ENCODE assay signal across 24 mouse cellular contexts in the genomic region with DNA sequence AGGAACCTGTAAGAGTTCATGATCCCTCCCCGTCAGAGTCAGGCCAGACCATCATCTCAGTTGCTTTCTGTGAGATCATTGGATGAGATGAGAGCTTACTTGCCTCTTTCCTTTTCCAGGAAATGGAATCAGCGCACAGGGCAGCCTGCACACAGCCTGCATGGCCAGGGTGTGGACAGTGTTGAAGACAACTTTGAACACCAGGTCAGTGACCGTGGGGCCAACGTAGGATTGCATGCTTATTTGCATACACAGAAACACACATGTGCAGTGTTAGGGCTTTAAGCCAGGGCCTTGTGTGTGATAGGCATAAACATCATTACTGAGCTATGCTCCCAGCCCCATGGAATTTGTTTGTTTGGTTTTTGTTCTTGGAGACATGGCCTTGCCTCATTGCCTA. TPM values are rescaled to one million over a fixed set of nuclear protein-coding genes. Genes with fewer than 3 reads are reported as not detected.
DNase-seq lines count a peak whose midpoint lies in the region; ATAC-seq and TF ChIP-seq lines count a peak whose summit lies in the region.
"Had no signal": no experiment of that assay in that cellular context is flagged by ENCODE, and none has a peak within 500 bp of the region (broad histone marks: within the 10 kb centered on the region; RNA-seq: fewer than 3 reads in every experiment).

No protein-coding gene starts in this region.

- peaks cover 32% of the 10 kb centered on the region for H3K36me3 ChIP-seq in kidney, postnatal 0 days (ENCODE audit: insufficient read depth, low read length)
- peaks cover 44% of the 10 kb centered on the region for H3K36me3 ChIP-seq in liver, postnatal 0 days (replicated peaks; ENCODE audit: insufficient read depth, low read length)
- H3K36me3 ChIP-seq in stomach, postnatal 0 days (ENCODE audit: control insufficient read depth, insufficient read depth, low read length) = peaks cover 25% of the 10 kb centered on the region

- TF ChIP-seq EP300 in liver, postnatal 0 days (IDR thresholded peaks at IDR 0.05; ENCODE audit: low read depth) = no peak
- TF ChIP-seq EP300 in stomach, postnatal 0 days (optimal IDR thresholded peaks at IDR 0.05) = no peak

- no peak for TF ChIP-seq CTCF in kidney, postnatal 0 days (IDR thresholded peaks at IDR 0.05; ENCODE audit: low read depth)
- no peak for TF ChIP-seq CTCF in liver, postnatal 0 days (IDR thresholded peaks at IDR 0.05; ENCODE audit: low read depth)
- no peak for TF ChIP-seq CTCF in stomach, postnatal 0 days (IDR thresholded peaks at IDR 0.05; ENCODE audit: low read depth)

- no peak overlapping the region for H3K9ac ChIP-seq in kidney, postnatal 0 days (ENCODE audit: low read depth, low read length)
- H3K9ac ChIP-seq in liver, postnatal 0 days (replicated peaks) = no peak overlapping the region
- no peak overlapping the region for H3K9ac ChIP-seq in stomach, postnatal 0 days (ENCODE audit: low read length)
- H3K9ac ChIP-seq: forebrain, embryonic 13.5 days; hindbrain, embryonic 14.5 days had no signal

- H3K4me3 ChIP-seq in kidney, postnatal 0 days (replicated peaks; ENCODE audit: low read depth, low read length) = no peak overlapping the region
- no peak overlapping the region for H3K4me3 ChIP-seq in liver, postnatal 0 days (ENCODE audit: low read depth, low read length)
- H3K4me3 ChIP-seq in stomach, postnatal 0 days (ENCODE audit: low read depth, low read length) = no peak overlapping the region
- H3K4me3 ChIP-seq: forebrain, embryonic 10.5 days; forebrain, embryonic 13.5 days; hindbrain, embryonic 10.5 days had no signal

- 88% methylated on average over 4 of the region's 4 CpGs for WGBS in kidney, postnatal 0 days
- WGBS in liver, postnatal 0 days (ENCODE audit: insufficient replicate concordance) = 66% methylated on average over 4 of the region's 4 CpGs
- 80% methylated on average over 4 of the region's 4 CpGs for WGBS in stomach, postnatal 0 days

- 0 out of 2 replicates have a peak, but pooled peaks have one; percentile 9 for ATAC-seq in kidney, postnatal 0 days (replicated peaks; ENCODE audit: low FRiP score, low read depth)
- ATAC-seq in liver, postnatal 0 days = peak; percentile 80
- peak; percentile 43; the same call in 1 of the 2 replicates for ATAC-seq in stomach, postnatal 0 days (ENCODE audit: low FRiP score, low TSS enrichment)
- ATAC-seq: forebrain, embryonic 13.5 days; forebrain, embryonic 16.5 days; hindbrain, postnatal 0 days had no signal

- H3K9me3 ChIP-seq in kidney, postnatal 0 days (replicated peaks; ENCODE audit: low read length) = no peaks in the 10 kb centered on the region
- H3K9me3 ChIP-seq in liver, postnatal 0 days (ENCODE audit: low read length) = no peaks in the 10 kb centered on the region
- no peaks in the 10 kb centered on the region for H3K9me3 ChIP-seq in stomach, postnatal 0 days (ENCODE audit: control insufficient read depth, low read length)
- H3K9me3 ChIP-seq: forebrain, embryonic 10.5 days; forebrain, embryonic 13.5 days; G1E; hindbrain, embryonic 10.5 days had no signal

- no peak overlapping the region for H3K4me2 ChIP-seq in kidney, postnatal 0 days (ENCODE audit: low read length)
- H3K4me2 ChIP-seq in liver, postnatal 0 days (ENCODE audit: low read depth, low read length) = no peak overlapping the region
- no peak overlapping the region for H3K4me2 ChIP-seq in stomach, postnatal 0 days (replicated peaks; ENCODE audit: low read depth)
- H3K4me2 ChIP-seq: forebrain, embryonic 13.5 days; heart, embryonic 11.5 days; hindbrain, embryonic 14.5 days had no signal

- 0 out of 2 replicates have a peak overlapping the region, but pooled peaks have one; percentile 3 for H3K27ac ChIP-seq in kidney, postnatal 0 days
- peak overlapping the region; percentile 66 for H3K27ac ChIP-seq in liver, postnatal 0 days (ENCODE audit: low read depth)
- H3K27ac ChIP-seq in stomach, postnatal 0 days (replicated peaks) = no peak overlapping the region
- H3K27ac ChIP-seq: forebrain, embryonic 10.5 days; forebrain, embryonic 13.5 days; hindbrain, embryonic 10.5 days; hindbrain, embryonic 14.5 days; hindbrain, postnatal 0 days had no signal

- DNase-seq in adrenal gland, postnatal 14 days = peak; percentile 3
- no peak for DNase-seq in adrenal gland, adult 8-10 months
- no peak for DNase-seq in kidney, postnatal 0 days (ENCODE audit: low spot score)
- no peak for DNase-seq in kidney, postnatal 4 days
- peak; percentile 73 for DNase-seq in liver, postnatal 0 days
- DNase-seq in liver = no peak
- DNase-seq in stomach, postnatal 0 days (ENCODE audit: low spot score) = no peak
- DNase-seq in gastrocnemius, postnatal 25 days = no peak
- DNase-seq: adrenal gland, adult 2 months; adrenal gland, postnatal 36 days; cerebellum, adult 18-20 months; cerebellum, adult 9-10 months; cerebellum, postnatal 14 days; gastrocnemius, postnatal 10 days; heart, adult 11 months; heart, postnatal 36 days had no signal

- H3K4me1 ChIP-seq in kidney, postnatal 0 days (replicated peaks; ENCODE audit: insufficient read depth, low read length) = no peaks in the 10 kb centered on the region
- H3K4me1 ChIP-seq in liver, postnatal 0 days (ENCODE audit: insufficient read depth) = peaks cover 21% of the 10 kb centered on the region; the same call in 1 of the 2 replicates
- no peaks in the 10 kb centered on the region for H3K4me1 ChIP-seq in stomach, postnatal 0 days (replicated peaks; ENCODE audit: control insufficient read depth, insufficient read depth)
- H3K4me1 ChIP-seq: forebrain, embryonic 10.5 days; forebrain, embryonic 13.5 days; hindbrain, embryonic 10.5 days had no signal

- no peaks in the 10 kb centered on the region for H3K27me3 ChIP-seq in kidney, postnatal 0 days (ENCODE audit: insufficient read depth, low read length)
- H3K27me3 ChIP-seq in liver, postnatal 0 days (ENCODE audit: insufficient read depth, low read length) = no peaks in the 10 kb centered on the region
- H3K27me3 ChIP-seq in stomach, postnatal 0 days (ENCODE audit: control insufficient read depth, insufficient read depth, low read length) = no peaks in the 10 kb centered on the region
- H3K27me3 ChIP-seq: forebrain, embryonic 13.5 days had no signal

RNA-seq across cellular contexts. Expression of a gene that starts 13.1 kb away (rescaled TPM):
- 356 and 366 TPM in 2 replicates for total RNA-seq in adrenal gland, postnatal 14 days (2021)
- total RNA-seq in adrenal gland, adult 8-10 months (2022) = 1,000 to 10,000 TPM in 1 of 4 experiments, 100 to 1,000 TPM in 3; 798 to 1,098 (median 876) TPM
- 326 and 333 TPM in 2 replicates for polyA plus RNA-seq in kidney, postnatal 0 days (2015; fragmentation: Nextera tagmentation; extraction: Ambion mirVana)
- 154 and 172 TPM in 2 replicates for polyA plus RNA-seq in liver, postnatal 0 days (2015; fragmentation: Nextera tagmentation; extraction: Ambion mirVana)
- 211 and 220 TPM in 2 replicates for polyA plus RNA-seq in stomach, postnatal 0 days (2015; fragmentation: Nextera tagmentation; extraction: Ambion mirVana)
- 100 to 1,000 TPM; 335 to 433 TPM for total RNA-seq in gastrocnemius, postnatal 25 days (2021)

RNA-seq across cellular contexts. Expression of a gene that starts 13.2 kb away (rescaled TPM):
- 103 and 113 TPM in 2 replicates for total RNA-seq in adrenal gland, postnatal 14 days (2021)
- total RNA-seq in adrenal gland, adult 8-10 months (2022) = 100 to 1,000 TPM; 130 to 232 (median 157) TPM
- polyA plus RNA-seq in kidney, postnatal 0 days (2015; fragmentation: Nextera tagmentation; extraction: Ambion mirVana) = 53.4 and 62.1 TPM in 2 replicates
- polyA plus RNA-seq in liver, postnatal 0 days (2015; fragmentation: Nextera tagmentation; extraction: Ambion mirVana) = 17.2 and 18.6 TPM in 2 replicates
- 30.8 and 32.6 TPM in 2 replicates for polyA plus RNA-seq in stomach, postnatal 0 days (2015; fragmentation: Nextera tagmentation; extraction: Ambion mirVana)
- 10 to 100 TPM; 27.6 to 38.9 TPM for total RNA-seq in gastrocnemius, postnatal 25 days (2021)

RNA-seq across cellular contexts. Expression of a gene that starts 23.3 kb away (rescaled TPM):
- total RNA-seq in adrenal gland, postnatal 14 days (2021) = 12.9 and 13.6 TPM in 2 replicates
- total RNA-seq in adrenal gland, adult 8-10 months (2022) = 10 to 100 TPM in 3 of 4 experiments, 1 to 10 TPM in 1; 9.1 to 17.0 (median 14.6) TPM
- 20.8 and 22.9 TPM in 2 replicates for polyA plus RNA-seq in kidney, postnatal 0 days (2015; fragmentation: Nextera tagmentation; extraction: Ambion mirVana)
- 5.0 and 5.1 TPM in 2 replicates for polyA plus RNA-seq in liver, postnatal 0 days (2015; fragmentation: Nextera tagmentation; extraction: Ambion mirVana)
- 6.1 and 6.2 TPM in 2 replicates for polyA plus RNA-seq in stomach, postnatal 0 days (2015; fragmentation: Nextera tagmentation; extraction: Ambion mirVana)
- 1 to 10 TPM; 2.8 TPM for total RNA-seq in gastrocnemius, postnatal 25 days (2021)

RNA-seq across cellular contexts. Expression of a gene that starts 40.9 kb away (rescaled TPM):
- total RNA-seq in adrenal gland, postnatal 14 days (2021) = 10.4 and 11.3 TPM in 2 replicates
- total RNA-seq in adrenal gland, adult 8-10 months (2022) = 10 to 100 TPM in 3 of 4 experiments, 1 to 10 TPM in 1; 8.3 to 28.7 (median 11.8) TPM
- polyA plus RNA-seq in kidney, postnatal 0 days (2015; fragmentation: Nextera tagmentation; extraction: Ambion mirVana) = 8.5 and 9.6 TPM in 2 replicates
- polyA plus RNA-seq in liver, postnatal 0 days (2015; fragmentation: Nextera tagmentation; extraction: Ambion mirVana) = 0.68 and 0.89 TPM in 2 replicates
- 13.2 and 13.8 TPM in 2 replicates for polyA plus RNA-seq in stomach, postnatal 0 days (2015; fragmentation: Nextera tagmentation; extraction: Ambion mirVana)
- total RNA-seq in gastrocnemius, postnatal 25 days (2021) = 1 to 10 TPM; 2.9 to 3.7 TPM
- total RNA-seq: G1E had no signal
- polyA plus RNA-seq: G1E had no signal

Comparison
In these comparisons a context has a peak if more than half of its experiments do, and no peak if none do; other contexts are left out.
1. DNase-seq: peak in adrenal gland, postnatal 14 days (single experiment) and liver, postnatal 0 days (single experiment); none in adrenal gland, adult 8-10 months (single experiment), kidney, postnatal 0 days (single experiment), kidney, postnatal 4 days (0 of 2), liver (single experiment), stomach, postnatal 0 days (single experiment) and gastrocnemius, postnatal 25 days (single experiment).
2. ATAC-seq: peak in every context shown above with its lines; median percentile 80 in liver, postnatal 0 days; 43 in stomach, postnatal 0 days; 9 in kidney, postnatal 0 days.